ENCODE assay signal across 21 mouse cellular contexts in the genomic region with DNA sequence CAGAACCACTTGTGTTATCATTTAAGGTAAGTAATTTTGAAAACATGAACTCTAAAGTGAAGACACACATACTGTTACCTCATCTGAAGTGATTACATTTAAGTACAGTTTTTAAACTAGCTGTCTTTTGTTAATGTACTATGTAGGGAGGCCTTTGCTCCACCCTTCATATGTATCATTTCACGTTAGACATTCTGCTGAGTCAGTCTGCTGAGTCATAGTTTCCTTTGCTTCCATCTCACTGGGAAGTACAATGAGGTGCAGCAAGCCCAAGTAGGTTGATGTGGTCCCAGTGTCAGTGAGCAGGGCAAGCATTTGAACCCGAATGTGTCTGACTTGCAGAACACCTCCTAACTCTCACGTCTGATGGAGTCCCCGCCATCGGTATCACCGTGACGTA.
DNase-seq lines count a peak whose midpoint lies in the region; ATAC-seq and TF ChIP-seq lines count a peak whose summit lies in the region.
"Had no signal": no experiment of that assay in that cellular context is flagged by ENCODE, and none has a peak within 500 bp of the region (broad histone marks: within the 10 kb centered on the region; RNA-seq: fewer than 3 reads in every experiment).

No protein-coding gene starts in this region.

- in situ Hi-C loops in CH12.LX (cut with MboI; ENCODE audit: low pct_ligation_motif_present, low pct_unique_long_range_greater_than_20kb, low sequenced_read_pairs) = no loop called here

- TF ChIP-seq CTCF in CH12.LX (conservative IDR thresholded peaks at IDR 0.05 in 1 of 2, IDR thresholded peaks at IDR 0.05 in 1 of 2; ENCODE audit: low read depth in 2 of 2, low read length in 2 of 2) = no peak
- TF ChIP-seq CTCF in hindbrain, postnatal 0 days (IDR thresholded peaks at IDR 0.05; ENCODE audit: low read depth) = no peak
- no peak for TF ChIP-seq CTCF in left cerebral cortex, adult 2 months (IDR thresholded peaks at IDR 0.05)

- no peaks in the 10 kb centered on the region for H3K27me3 ChIP-seq in CH12.LX (replicated peaks)
- no peaks in the 10 kb centered on the region for H3K27me3 ChIP-seq in liver, embryonic 13.5 days
- H3K27me3 ChIP-seq in hindbrain, postnatal 0 days (ENCODE audit: insufficient read depth, low read length) = no peaks in the 10 kb centered on the region
- H3K27me3 ChIP-seq: heart, embryonic 15.5 days; midbrain, embryonic 15.5 days had no signal

- TF ChIP-seq RAD21 in CH12.LX (IDR thresholded peaks at IDR 0.05; ENCODE audit: low read depth, low read length) = no peak

- WGBS in liver, embryonic 13.5 days (ENCODE audit: insufficient replicate concordance) = 75% methylated on average over 7 of the region's 7 CpGs
- WGBS in hindbrain, postnatal 0 days = 94% methylated on average over 7 of the region's 7 CpGs

- DNase-seq in adrenal gland, adult 2 months = peak; percentile 25
- DNase-seq in adrenal gland, postnatal 14 days = no peak
- DNase-seq in CH12.LX (ENCODE audit: extremely low read depth) (peak; percentile 65), R1 (ENCODE audit: low read depth, low spot score) (peak; percentile 31)
- DNase-seq in liver, embryonic 13.5 days = peak; percentile 12
- DNase-seq in hindbrain, postnatal 0 days (ENCODE audit: low spot score) = no peak
- DNase-seq in gastrocnemius, adult 18-20 months (ENCODE audit: low spot score) = no peak
- DNase-seq in left cerebral cortex, adult 2 months (ENCODE audit: extremely low spot score in 1 of 2, low spot score in 2 of 2) = no peak
- DNase-seq: adrenal gland, adult 8-10 months; cerebellum, adult 11-12 months; cerebellum, postnatal 36 days; gastrocnemius, postnatal 10 days; heart, adult 18-20 months; heart, postnatal 4 days; kidney, adult 18-20 months; thymus, postnatal 36 days had no signal

- peaks cover 7% of the 10 kb centered on the region in 2 experiments for H3K4me1 ChIP-seq in CH12.LX (ENCODE audit: control insufficient read depth in 1 of 2, insufficient read depth in 2 of 2)
- H3K4me1 ChIP-seq in liver, embryonic 13.5 days (replicated peaks) = peaks cover 7% of the 10 kb centered on the region
- H3K4me1 ChIP-seq in hindbrain, postnatal 0 days (ENCODE audit: insufficient read depth, low read length) = no peaks in the 10 kb centered on the region
- H3K4me1 ChIP-seq: heart, embryonic 15.5 days; midbrain, embryonic 15.5 days had no signal

- no peak overlapping the region for H3K9ac ChIP-seq in CH12.LX (ENCODE audit: insufficient read depth, low read depth)
- H3K9ac ChIP-seq in liver, embryonic 13.5 days = no peak overlapping the region
- no peak overlapping the region for H3K9ac ChIP-seq in hindbrain, postnatal 0 days (replicated peaks; ENCODE audit: low read length)
- H3K9ac ChIP-seq: heart, embryonic 15.5 days; midbrain, embryonic 15.5 days had no signal

- peak; percentile 84 for ATAC-seq in liver, embryonic 13.5 days (ENCODE audit: low read depth)
- ATAC-seq in hindbrain, postnatal 0 days = no peak
- ATAC-seq: lung, postnatal 0 days; midbrain, embryonic 15.5 days had no signal

- intact Hi-C loops in left cerebral cortex, adult 2 months (cut with DNase I) = no loop called here

- no peak for TF ChIP-seq EP300 in CH12.LX (IDR thresholded peaks at IDR 0.05; ENCODE audit: low read length)

- dilution Hi-C loops in CH12.LX (cut with MboI; ENCODE audit: extremely low pct_ligation_motif_present, extremely low pct_unique_long_range_greater_than_20kb, low sequenced_read_pairs) = no loop called here

- H3K4me3 ChIP-seq in CH12.LX (replicated peaks in 1 of 3; ENCODE audit: low read depth in 2 of 3, low read length in 2 of 3, poor library complexity in 1 of 3) = no peak overlapping the region
- no peak overlapping the region for H3K4me3 ChIP-seq in liver, embryonic 13.5 days (replicated peaks)
- H3K4me3 ChIP-seq in hindbrain, postnatal 0 days (ENCODE audit: low read length) = no peak overlapping the region
- H3K4me3 ChIP-seq in left cerebral cortex, adult 2 months = no peak overlapping the region
- H3K4me3 ChIP-seq: heart, embryonic 15.5 days; midbrain, embryonic 15.5 days; myocyte had no signal

- no peak overlapping the region for H3K4me2 ChIP-seq in CH12.LX (ENCODE audit: insufficient read depth, low read depth, poor library complexity, severe bottlenecking)
- H3K4me2 ChIP-seq in liver, embryonic 13.5 days = no peak overlapping the region
- no peak overlapping the region for H3K4me2 ChIP-seq in hindbrain, postnatal 0 days (ENCODE audit: low read depth, low read length)
- H3K4me2 ChIP-seq: heart, embryonic 15.5 days; midbrain, embryonic 15.5 days had no signal

- H3K36me3 ChIP-seq in CH12.LX (replicated peaks in 1 of 2; ENCODE audit: control insufficient read depth in 1 of 2, insufficient read depth in 1 of 2, low read length in 1 of 2) = no peaks in the 10 kb centered on the region
- no peaks in the 10 kb centered on the region for H3K36me3 ChIP-seq in liver, embryonic 13.5 days
- H3K36me3 ChIP-seq in hindbrain, postnatal 0 days (ENCODE audit: insufficient read depth, low read length) = no peaks in the 10 kb centered on the region
- H3K36me3 ChIP-seq: heart, embryonic 15.5 days; midbrain, embryonic 15.5 days had no signal

- H3K27ac ChIP-seq in CH12.LX (ENCODE audit: insufficient read depth, low read depth) = no peak overlapping the region
- no peak overlapping the region for H3K27ac ChIP-seq in liver, embryonic 13.5 days
- no peak overlapping the region for H3K27ac ChIP-seq in hindbrain, postnatal 0 days
- no peak overlapping the region for H3K27ac ChIP-seq in left cerebral cortex, adult 2 months
- H3K27ac ChIP-seq: heart, embryonic 15.5 days; kidney, postnatal 0 days; midbrain, embryonic 15.5 days had no signal

- no peak for TF ChIP-seq POLR2A in CH12.LX (IDR thresholded peaks at IDR 0.05; ENCODE audit: low read depth, low read length)

- H3K79me2 ChIP-seq in CH12.LX (replicated peaks; ENCODE audit: control insufficient read depth, extremely low read depth, insufficient read depth, poor library complexity, severe bottlenecking) = no peaks in the 10 kb centered on the region

- no peaks in the 10 kb centered on the region for H3K9me3 ChIP-seq in CH12.LX (replicated peaks; ENCODE audit: low read length)
- no peaks in the 10 kb centered on the region for H3K9me3 ChIP-seq in liver, embryonic 13.5 days (replicated peaks)
- H3K9me3 ChIP-seq in hindbrain, postnatal 0 days (ENCODE audit: low read length) = no peaks in the 10 kb centered on the region
- H3K9me3 ChIP-seq: heart, embryonic 15.5 days; midbrain, embryonic 15.5 days had no signal

TF ChIP-seq in CH12.LX, 34 proteins besides CTCF, POLR2A, EP300 and RAD21:
- TF ChIP-seq POLR2AphosphoS2 (IDR thresholded peaks at IDR 0.05; ENCODE audit: low read depth, low read length) (no peak), JUN (IDR thresholded peaks at IDR 0.05; ENCODE audit: insufficient read depth, low read depth, low read length) (peak; percentile 47; the same call in 1 of the 2 replicates), GABPA (IDR thresholded peaks at IDR 0.05; ENCODE audit: insufficient replicate concordance, low read depth, low read length) (no peak), JUND (conservative IDR thresholded peaks at IDR 0.05; ENCODE audit: low read depth, low read length) (peak; percentile 80), PAX5 (IDR thresholded peaks at IDR 0.05; ENCODE audit: low read length) (no peak), CHD1 (IDR thresholded peaks at IDR 0.05; ENCODE audit: low read depth, low read length) (no peak), NELFE (IDR thresholded peaks at IDR 0.05; ENCODE audit: low read depth, low read length) (no peak), SMC3 (IDR thresholded peaks at IDR 0.05; ENCODE audit: low read depth, low read length) (no peak), UBTF (IDR thresholded peaks at IDR 0.05; ENCODE audit: low read depth, low read length) (no peak), SIN3A (IDR thresholded peaks at IDR 0.05; ENCODE audit: low read length) (no peak), RCOR1 (conservative IDR thresholded peaks at IDR 0.05; ENCODE audit: low read depth, low read length) (no peak), MAZ (IDR thresholded peaks at IDR 0.05; ENCODE audit: low read depth, low read length) (no peak), MAX (IDR thresholded peaks at IDR 0.05; ENCODE audit: low read length) (no peak), HCFC1 (IDR thresholded peaks at IDR 0.05; ENCODE audit: low read depth, low read length) (no peak), USF1 (IDR thresholded peaks at IDR 0.05; ENCODE audit: low read depth, low read length) (no peak), USF2 (conservative IDR thresholded peaks at IDR 0.05; ENCODE audit: low read depth, low read length) (no peak), ZNF384 (IDR thresholded peaks at IDR 0.05; ENCODE audit: low read depth, low read length) (no peak), MXI1 (IDR thresholded peaks at IDR 0.05; ENCODE audit: low read depth, low read length) (no peak), ZMIZ1 (IDR thresholded peaks at IDR 0.05; ENCODE audit: low read depth, low read length) (no peak), MAFK (IDR thresholded peaks at IDR 0.05; ENCODE audit: insufficient replicate concordance, low read length) (peak; percentile 93), ELF1 (IDR thresholded peaks at IDR 0.05; ENCODE audit: low read depth, low read length) (no peak), E2F4 (IDR thresholded peaks at IDR 0.05; ENCODE audit: insufficient replicate concordance, low read depth, low read length) (no peak), NRF1 (IDR thresholded peaks at IDR 0.05; ENCODE audit: low read depth, low read length) (no peak), ZKSCAN1 (IDR thresholded peaks at IDR 0.05; ENCODE audit: borderline replicate concordance, low read depth, low read length) (no peak)

Comparison
In these comparisons a context has a peak if more than half of its experiments do, and no peak if none do; other contexts are left out.
1. DNase-seq: peak in adrenal gland, adult 2 months (single experiment), CH12.LX (single experiment), R1 (single experiment) and liver, embryonic 13.5 days (single experiment); none in adrenal gland, postnatal 14 days (single experiment), hindbrain, postnatal 0 days (single experiment), gastrocnemius, adult 18-20 months (single experiment) and left cerebral cortex, adult 2 months (0 of 2).